Mouse (Mus musculus) granulocyte monocyte progenitor cell, adult 5-6 weeks (primary cell): ENCODE data around the gene Slc30a1. TPM values are rescaled to one million over a fixed set of nuclear protein-coding genes. Genes with fewer than 3 reads are reported as not detected.

Experiments
- ATAC-seq: replicated peaks from 2 replicates; pipeline ENCODE4 v1.8.0; 2016; ENCODE audit warnings: mild to moderate bottlenecking, moderate TSS enrichment, inconsistent platforms; ENCODE audit not compliant: poor library complexity, severe bottlenecking
- total RNA-seq, 2 experiments: library from RNA; stranded (forward) in 1 of 2; stranded (reverse) in 1 of 2; fragments of 200-712, 200-1000 nt in 1 of 2; fragments of >200 nt in 1 of 2; fragmentation: Nextera tagmentation in 1 of 2; gene quantifications; 2 replicates each; pipeline ENCODE4 v1.2.3; 2014 to 2017

The Slc30a1 gene
- total RNA-seq, 2 experiments from 2014 or later = 4.6 to 8.7 TPM

- ATAC-seq = peak; percentile 33
Observed at GRCm38 (mm10) chr1:191894857-191895256, 11.7 kb upstream of the Slc30a1 start.

- no peak for ATAC-seq
Observed at GRCm38 (mm10) chr1:191896806-191897552, 9.6 kb upstream of the Slc30a1 start.

DNA sequence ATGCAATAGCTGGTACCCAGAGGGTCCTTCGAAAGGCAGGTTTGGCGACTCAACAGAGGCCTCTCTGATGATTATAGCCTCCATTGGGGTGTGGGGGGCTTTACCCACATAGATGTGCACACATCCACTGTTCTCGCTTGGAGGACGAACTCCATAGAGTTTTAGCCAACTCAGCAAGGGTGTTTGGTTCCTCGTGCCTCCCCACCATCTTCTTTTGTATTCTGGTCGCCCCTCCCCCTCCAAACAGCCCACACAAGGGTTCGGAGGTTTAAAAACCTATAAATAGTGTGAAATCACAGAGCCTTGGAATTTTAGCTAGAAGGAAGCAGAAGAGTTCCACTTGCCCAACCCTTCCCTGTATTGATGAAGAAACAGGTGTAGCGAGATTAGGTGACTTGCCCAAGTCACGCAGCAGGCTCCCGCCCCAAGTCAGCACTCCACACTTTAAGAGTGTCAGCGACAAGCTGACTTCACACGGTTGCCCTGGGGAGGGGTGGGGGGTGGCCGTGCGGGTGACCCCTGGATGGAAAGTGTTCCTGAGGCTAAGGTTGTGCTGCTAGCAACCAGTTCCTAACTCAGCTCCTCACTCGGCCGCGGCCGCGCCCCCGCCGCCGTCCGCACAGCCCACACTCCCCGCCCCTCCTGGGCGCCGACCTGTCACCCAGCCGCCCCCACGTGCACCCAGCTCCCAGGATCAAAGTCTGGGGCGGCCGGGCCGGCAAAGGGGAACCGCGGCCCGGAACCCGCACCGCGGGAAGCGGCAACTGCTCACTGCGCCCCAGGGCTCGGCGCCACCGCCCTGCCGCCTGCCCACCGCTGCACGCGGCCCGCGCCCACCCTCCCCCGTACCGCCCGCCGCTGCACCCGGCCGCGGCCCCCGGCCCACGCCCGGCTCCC lies 682 bp upstream of the Slc30a1 start:
- peak; percentile 61 for ATAC-seq

- ATAC-seq = peak; percentile 36
Observed at GRCm38 (mm10) chr1:191907431-191907810, 854 bp downstream of the Slc30a1 start.

- no peak for ATAC-seq
Observed at GRCm38 (mm10) chr1:191908906-191909305, 2.3 kb downstream of the Slc30a1 start.

GRCm38 (mm10) chr1:191909316-191909715 lies 2.7 kb downstream of the Slc30a1 start:
- ATAC-seq = no peak

GRCm38 (mm10) chr1:191910646-191911045 lies 4.1 kb downstream of the Slc30a1 start:
- ATAC-seq = no peak

- ATAC-seq = no peak
Observed at GRCm38 (mm10) chr1:191911067-191911668, 4.6 kb downstream of the Slc30a1 start.

GRCm38 (mm10) chr1:191914647-191915046 lies 8.1 kb downstream of the Slc30a1 start:
- ATAC-seq = no peak

GRCm38 (mm10) chr1:191915586-191915985 lies 9.0 kb downstream of the Slc30a1 start:
- ATAC-seq = no peak

GRCm38 (mm10) chr1:191916876-191917275 lies 10.3 kb downstream of the Slc30a1 start:
- peak; percentile 95 for ATAC-seq

DNA sequence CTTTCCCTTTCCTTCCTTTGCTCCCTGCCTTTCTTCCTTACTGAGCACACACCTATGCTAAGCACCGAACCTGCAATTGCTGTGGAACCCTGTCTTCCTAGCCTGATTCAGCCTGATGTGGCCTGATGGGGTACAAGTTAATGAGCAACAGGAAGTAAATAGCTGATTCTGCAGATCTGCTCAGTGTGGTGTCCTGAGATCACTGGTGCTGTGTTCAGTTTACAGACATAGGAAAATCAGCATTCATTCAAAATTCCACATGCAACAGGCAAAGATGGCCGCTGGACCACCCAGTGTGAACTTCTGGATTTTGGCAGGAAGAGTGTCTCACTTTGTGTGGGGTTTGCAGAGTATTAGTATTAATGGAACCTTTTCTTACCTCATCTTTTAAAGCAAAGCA lies 12.8 kb downstream of the Slc30a1 start:
- no peak for ATAC-seq

DNA sequence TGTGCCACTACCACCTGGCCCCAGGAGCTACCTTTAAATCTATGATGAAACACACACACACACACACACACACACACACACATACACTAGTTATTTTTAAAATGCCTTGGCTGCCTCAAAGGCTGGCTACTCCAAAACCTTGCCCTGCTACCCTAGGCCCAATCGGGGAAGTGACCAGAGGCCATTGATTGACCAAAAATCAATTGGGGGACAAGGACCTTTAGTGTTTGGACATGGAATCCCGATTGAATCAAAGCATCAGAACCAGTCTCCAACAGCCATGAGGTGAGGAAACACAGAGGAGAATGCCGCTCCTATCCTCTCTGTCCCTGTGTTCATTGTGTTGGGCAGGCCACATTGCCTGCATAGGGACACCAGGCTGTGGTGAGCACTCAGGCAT lies 15.1 kb downstream of the Slc30a1 start:
- ATAC-seq = no peak

- ATAC-seq = no peak
Observed at GRCm38 (mm10) chr1:191925496-191925895, 18.9 kb downstream of the Slc30a1 start.

DNA sequence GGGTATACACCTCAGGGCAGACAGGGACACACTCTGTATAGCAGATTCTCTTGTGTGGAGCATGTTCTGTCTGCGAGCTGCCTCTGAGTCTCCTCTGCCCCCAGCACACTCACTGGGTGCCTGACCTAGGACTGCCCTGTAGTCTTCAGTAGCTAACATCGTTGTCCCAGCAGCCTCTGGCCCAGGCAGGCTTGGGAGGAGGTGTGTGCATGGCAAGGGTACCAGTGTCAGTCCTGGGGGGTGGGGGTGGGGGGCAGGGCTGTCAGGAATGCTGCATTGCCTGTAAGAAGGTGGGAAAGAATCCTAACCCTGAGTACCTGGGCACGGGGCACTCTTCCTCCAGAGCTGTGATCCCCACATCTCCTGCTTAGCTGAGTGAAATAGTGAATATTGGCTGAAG lies 20.1 kb downstream of the Slc30a1 start:
- no peak for ATAC-seq

DNA sequence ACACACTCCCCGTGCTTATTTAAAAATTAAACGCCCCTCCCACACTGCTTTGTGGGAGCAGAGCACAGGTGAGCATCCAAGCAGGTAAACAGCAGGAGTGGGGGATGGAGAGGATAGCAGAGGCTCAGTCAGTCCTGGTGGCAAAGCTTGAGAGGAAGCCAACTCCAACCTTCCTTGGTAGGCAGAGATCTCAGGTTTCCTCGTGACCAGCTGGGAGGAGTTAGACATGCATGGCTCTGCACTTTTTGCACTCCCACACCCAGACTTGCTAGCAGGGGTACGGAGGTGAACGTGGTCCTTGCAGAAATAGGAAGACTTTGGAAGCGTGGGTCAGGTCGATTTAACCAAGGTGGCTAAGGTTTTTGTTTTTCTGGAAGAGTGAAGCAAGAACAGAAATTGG lies 21.8 kb downstream of the Slc30a1 start:
- ATAC-seq = no peak

- ATAC-seq = no peak
Observed at GRCm38 (mm10) chr1:191929065-191929464, 22.5 kb downstream of the Slc30a1 start.

DNA sequence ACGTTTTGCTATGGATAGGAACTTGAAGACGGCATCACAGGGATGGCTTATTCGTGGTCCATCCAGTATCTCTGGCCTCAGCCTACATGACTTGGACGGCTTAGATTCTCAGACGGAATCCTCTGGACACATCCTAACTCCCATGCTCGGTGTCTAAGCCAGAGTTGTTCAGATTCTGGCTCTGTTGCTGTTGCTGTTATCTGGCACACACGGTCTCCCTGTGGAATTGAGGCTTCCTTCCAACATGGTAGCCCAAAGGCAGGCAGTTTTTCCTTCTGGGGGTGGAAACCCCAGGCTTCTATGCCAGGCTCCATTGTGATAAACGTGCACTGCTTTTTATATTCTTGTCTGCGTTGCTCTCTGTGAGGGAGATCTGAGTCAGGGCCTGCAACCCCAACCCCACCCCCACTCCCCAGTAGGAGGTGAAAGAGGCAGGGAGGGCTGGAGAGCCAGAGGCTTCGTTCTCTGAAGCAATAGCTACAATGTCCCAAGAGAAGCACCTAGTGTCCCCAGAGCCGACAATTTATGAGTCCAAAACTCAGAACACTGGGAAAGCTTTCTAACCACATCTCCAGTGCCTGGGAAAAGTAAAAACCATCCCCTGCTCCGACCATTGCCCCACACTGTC lies 23.4 kb downstream of the Slc30a1 start:
- ATAC-seq = no peak

DNA sequence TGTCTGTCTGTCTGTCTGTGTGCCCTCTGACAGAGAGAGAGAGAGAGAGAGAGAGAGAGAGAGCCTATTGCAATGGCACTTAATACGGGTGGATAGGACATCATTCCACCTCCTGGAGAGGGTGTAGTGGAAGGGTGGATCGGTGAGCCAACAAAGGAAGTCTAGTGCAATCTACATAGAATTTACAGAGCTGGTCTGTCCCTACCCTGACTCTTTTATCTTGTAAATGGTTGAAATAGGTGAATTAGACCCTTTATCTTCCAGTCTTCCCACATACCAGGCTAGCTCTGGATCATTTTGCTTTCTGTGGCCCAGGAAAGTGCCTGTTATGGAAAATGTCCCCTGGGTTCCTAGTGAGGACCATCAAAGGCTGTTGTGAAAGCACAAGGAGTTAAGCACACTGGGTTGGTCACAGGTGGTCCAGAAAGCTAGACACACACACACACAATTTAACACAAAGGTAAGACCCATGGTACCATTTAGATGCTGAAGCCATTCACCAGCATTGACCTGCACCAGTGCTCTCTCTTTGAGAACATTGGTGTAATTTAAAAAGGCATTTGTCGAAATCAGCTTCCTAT lies 24.0 kb downstream of the Slc30a1 start:
- ATAC-seq = no peak

- ATAC-seq = no peak
Observed at GRCm38 (mm10) chr1:191932286-191932985, 25.9 kb downstream of the Slc30a1 start.
